Mouse (Mus musculus): ENCODE data around the gene Pdzk1.

DNA sequence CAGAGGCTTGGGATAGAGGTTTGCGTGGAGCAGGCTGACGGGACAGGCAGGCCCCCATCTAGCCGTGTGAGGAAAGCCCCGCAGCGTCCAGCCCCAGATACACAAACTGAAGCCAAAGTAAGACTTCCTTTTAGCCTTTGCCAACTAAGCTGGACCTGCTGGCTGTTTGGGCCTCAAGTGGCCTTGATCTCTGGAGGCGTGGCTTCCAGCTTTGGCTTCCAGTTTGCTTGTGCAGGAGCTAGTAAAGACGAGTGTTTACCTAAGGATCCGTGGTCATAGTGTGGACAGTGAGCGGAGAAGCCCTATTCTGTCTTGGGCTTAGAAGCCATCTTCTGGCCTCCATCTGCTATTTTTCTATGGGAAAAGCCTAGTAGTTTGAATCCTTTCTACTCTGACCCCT, 16.7 kb downstream of the Pdzk1 start:
- TF ChIP-seq CTCF (IDR thresholded peaks at IDR 0.05; ENCODE audit: low read depth, low read length) = no peak
- TF ChIP-seq EP300 (IDR thresholded peaks at IDR 0.05; ENCODE audit: insufficient read depth, low read depth, low read length) = no peak
- no peak for TF ChIP-seq POLR2A (IDR thresholded peaks at IDR 0.05; ENCODE audit: insufficient read depth, low read length)

Measured in ES-Bruce4 (cell line).